Mouse (Mus musculus): ENCODE data around the gene Hist1h2ah. TPM values are rescaled to one million over a fixed set of nuclear protein-coding genes. Genes with fewer than 3 reads are reported as not detected.
"Not testable (repeated sequence)": the region's sequence is repeated elsewhere in the genome, so short reads cannot be mapped to it uniquely, and the experiment has no call there.

The Hist1h2ah gene
- polyA plus RNA-seq (2012; rRNA removed): 5.5 and 14.9 TPM in 2 replicates
- 6.5 and 22.1 TPM in 2 replicates for polyA plus RNA-seq (2014; fragmentation: Nextera tagmentation; extraction: Ambion mirVana)

DNA sequence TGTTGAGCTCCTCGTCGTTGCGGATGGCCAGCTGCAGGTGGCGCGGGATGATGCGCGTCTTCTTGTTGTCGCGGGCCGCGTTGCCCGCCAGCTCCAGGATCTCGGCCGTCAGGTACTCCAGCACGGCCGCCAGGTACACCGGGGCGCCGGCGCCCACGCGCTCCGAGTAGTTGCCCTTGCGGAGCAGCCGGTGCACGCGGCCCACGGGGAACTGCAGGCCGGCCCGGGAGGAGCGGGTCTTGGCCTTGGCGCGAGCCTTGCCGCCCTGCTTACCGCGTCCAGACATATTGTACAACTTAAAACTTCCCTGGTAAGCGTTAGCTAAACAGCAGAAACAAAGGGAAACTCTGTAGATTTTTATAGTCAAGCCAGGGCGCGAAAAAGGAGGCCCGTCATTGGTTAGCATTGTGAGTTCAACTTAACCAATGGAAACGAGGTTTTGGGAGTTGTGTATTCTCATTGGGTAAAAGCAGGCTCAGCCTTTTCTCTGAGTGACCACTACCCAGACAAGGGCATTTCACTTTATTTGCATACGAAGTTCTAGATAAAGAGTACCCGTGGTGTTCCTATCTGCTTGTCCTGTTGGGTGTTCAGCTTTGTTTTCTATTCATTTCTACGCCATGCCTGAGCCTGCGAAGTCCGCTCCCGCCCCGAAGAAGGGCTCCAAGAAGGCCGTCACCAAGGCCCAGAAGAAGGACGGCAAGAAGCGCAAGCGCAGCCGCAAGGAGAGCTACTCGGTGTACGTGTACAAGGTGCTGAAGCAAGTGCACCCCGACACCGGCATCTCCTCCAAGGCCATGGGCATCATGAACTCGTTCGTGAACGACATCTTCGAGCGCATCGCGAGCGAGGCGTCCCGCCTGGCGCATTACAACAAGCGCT is at the start of gene Hist1h2ah, which contains the start of gene Hist1h2bk:
Gene Hist1h2ah, minus strand, starts transcription at position 302 of the 882 bp plus-strand sequence.
Gene Hist1h2bk, plus strand, starts transcription at position 604 of the 882 bp plus-strand sequence.
- H3K9me3 ChIP-seq (ENCODE audit: control insufficient read depth, low read length); H3K36me3 ChIP-seq (ENCODE audit: control insufficient read depth, insufficient read depth, low read length); H3K27me3 ChIP-seq (ENCODE audit: control insufficient read depth, insufficient read depth, low read length): not testable (repeated sequence)
- Histone ChIP-seq H3K4me2 (replicated peaks; ENCODE audit: low read depth, low read length, severe bottlenecking) (peak within 1 kb of the TSS; percentile 62), H3K4me1 (ENCODE audit: control insufficient read depth, insufficient read depth, low read length) (peaks cover 16% of the 10 kb centered on the region), H3K27ac (replicated peaks; ENCODE audit: low read depth, low read length) (peak within 1 kb of the TSS; percentile 79), H3K4me3 (replicated peaks; ENCODE audit: low read length) (peak within 1 kb of the TSS; percentile 40), H3K9ac (ENCODE audit: low read depth, low read length, severe bottlenecking) (peak within 1 kb of the TSS; percentile 57)
- ATAC-seq (ENCODE audit: low FRiP score, low read depth): peak; percentile 96
- 2% methylated on average over 21 of the region's 69 CpGs for WGBS
- peak; percentile 98 for DNase-seq (ENCODE audit: low spot score)

DNA sequence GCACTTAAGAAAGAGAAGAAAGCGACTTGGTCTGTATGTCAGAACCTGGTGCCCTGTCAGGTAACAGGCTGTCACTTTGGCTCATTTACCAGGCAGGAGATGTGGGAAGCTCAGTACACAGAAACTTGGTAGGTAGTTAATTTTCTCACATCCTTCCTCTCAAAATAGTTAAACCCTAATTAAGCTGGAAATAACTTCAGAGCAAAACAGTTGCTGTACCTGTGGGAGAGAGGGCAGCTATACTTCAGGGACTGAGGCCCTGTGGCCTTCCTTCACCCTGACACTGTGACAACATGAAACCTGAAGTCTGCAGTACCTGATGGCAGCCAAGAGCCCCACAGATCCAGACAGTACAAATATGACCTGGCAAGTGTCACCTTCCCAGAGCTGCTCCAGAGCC is 48.8 kb upstream of the Hist1h2ah start, which contains the start of gene Vmn1r188:
Gene Vmn1r188, plus strand, starts transcription at position 301 of the 400 bp plus-strand sequence.
- not testable (repeated sequence) for H3K4me3 ChIP-seq (replicated peaks; ENCODE audit: low read length); H3K36me3 ChIP-seq (ENCODE audit: control insufficient read depth, insufficient read depth, low read length); H3K4me1 ChIP-seq (ENCODE audit: control insufficient read depth, insufficient read depth, low read length); H3K4me2 ChIP-seq (replicated peaks; ENCODE audit: low read depth, low read length, severe bottlenecking); H3K27ac ChIP-seq (replicated peaks; ENCODE audit: low read depth, low read length); ATAC-seq (ENCODE audit: low FRiP score, low read depth); DNase-seq (ENCODE audit: low spot score); H3K27me3 ChIP-seq (ENCODE audit: control insufficient read depth, insufficient read depth, low read length); H3K9me3 ChIP-seq (ENCODE audit: control insufficient read depth, low read length); H3K9ac ChIP-seq (ENCODE audit: low read depth, low read length, severe bottlenecking)
- WGBS: 63% methylated on average over 1 of the region's 1 CpGs

DNA sequence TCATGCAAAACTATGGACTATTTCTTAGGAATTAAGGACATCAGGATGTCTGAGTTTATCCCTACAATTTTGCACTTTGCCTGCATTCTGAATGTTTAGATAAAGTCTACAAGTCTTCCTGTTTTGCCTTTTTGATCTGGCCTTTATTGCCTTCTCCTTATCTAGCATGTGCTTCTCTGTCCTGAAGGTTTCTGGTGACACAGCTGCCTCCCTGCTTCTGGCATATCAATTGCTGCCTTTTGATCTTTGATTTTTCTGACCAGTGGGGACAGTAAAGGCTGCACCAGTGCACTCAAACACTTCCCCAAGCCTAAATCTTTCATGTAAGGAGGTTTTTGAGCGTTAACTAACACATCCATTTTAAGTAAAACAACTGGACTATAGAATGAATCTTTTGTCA is 28.1 kb upstream of the Hist1h2ah start:
- DNase-seq (ENCODE audit: low spot score) (no peak), ATAC-seq (ENCODE audit: low FRiP score, low read depth) (no peak)
- no peak overlapping the region for H3K9ac ChIP-seq (ENCODE audit: low read depth, low read length, severe bottlenecking)
- 0 out of 2 replicates have a peak, but pooled peaks cover 3% of the 10 kb centered on the region for H3K9me3 ChIP-seq (ENCODE audit: control insufficient read depth, low read length)
- WGBS: 57% methylated on average over 1 of the region's 1 CpGs
- TF ChIP-seq POLR2A (IDR thresholded peaks at IDR 0.05; ENCODE audit: borderline replicate concordance, extremely low read depth, insufficient read depth, insufficient read length): no peak
- H3K4me3 ChIP-seq (replicated peaks; ENCODE audit: low read length): no peak overlapping the region
- H3K4me2 ChIP-seq (replicated peaks; ENCODE audit: low read depth, low read length, severe bottlenecking): no peak overlapping the region
- no peaks in the 10 kb centered on the region for H3K36me3 ChIP-seq (ENCODE audit: control insufficient read depth, insufficient read depth, low read length)
- H3K4me1 ChIP-seq (ENCODE audit: control insufficient read depth, insufficient read depth, low read length): no peaks in the 10 kb centered on the region
- no peak overlapping the region for H3K27ac ChIP-seq (replicated peaks; ENCODE audit: low read depth, low read length)
- H3K27me3 ChIP-seq (ENCODE audit: control insufficient read depth, insufficient read depth, low read length): no peaks in the 10 kb centered on the region

DNA sequence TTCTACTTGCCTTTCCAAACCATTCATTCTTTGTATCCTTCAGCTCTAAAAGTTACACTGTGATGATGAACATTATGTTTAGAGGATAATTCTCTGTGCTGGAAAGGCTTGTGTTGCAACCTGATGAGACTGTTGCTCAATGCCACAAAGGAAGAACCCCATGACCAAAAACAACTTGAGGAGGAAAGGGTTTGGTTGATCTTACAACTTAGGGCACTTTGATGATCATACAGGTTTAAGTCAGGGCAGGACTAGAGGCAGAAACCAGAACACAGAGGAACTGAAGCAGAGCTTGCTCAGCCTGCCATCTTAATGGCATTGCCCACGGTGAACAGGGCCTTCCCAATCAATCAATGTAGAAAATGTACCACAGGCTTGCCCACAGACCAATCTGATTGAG is 26.1 kb upstream of the Hist1h2ah start:
- Histone ChIP-seq H3K27ac (replicated peaks; ENCODE audit: low read depth, low read length) (no peak overlapping the region), H3K36me3 (ENCODE audit: control insufficient read depth, insufficient read depth, low read length) (no peaks in the 10 kb centered on the region), H3K27me3 (ENCODE audit: control insufficient read depth, insufficient read depth, low read length) (no peaks in the 10 kb centered on the region), H3K9me3 (ENCODE audit: control insufficient read depth, low read length) (0 out of 2 replicates have a peak, but pooled peaks cover 2% of the 10 kb centered on the region), H3K4me2 (replicated peaks; ENCODE audit: low read depth, low read length, severe bottlenecking) (no peak overlapping the region), H3K4me1 (ENCODE audit: control insufficient read depth, insufficient read depth, low read length) (no peaks in the 10 kb centered on the region), H3K9ac (ENCODE audit: low read depth, low read length, severe bottlenecking) (no peak overlapping the region), H3K4me3 (replicated peaks; ENCODE audit: low read length) (no peak overlapping the region)
- 84% methylated on average over 1 of the region's 1 CpGs for WGBS
- DNase-seq (ENCODE audit: low spot score) (no peak), ATAC-seq (ENCODE audit: low FRiP score, low read depth) (no peak)
- no peak for TF ChIP-seq POLR2A (IDR thresholded peaks at IDR 0.05; ENCODE audit: borderline replicate concordance, extremely low read depth, insufficient read depth, insufficient read length)

DNA sequence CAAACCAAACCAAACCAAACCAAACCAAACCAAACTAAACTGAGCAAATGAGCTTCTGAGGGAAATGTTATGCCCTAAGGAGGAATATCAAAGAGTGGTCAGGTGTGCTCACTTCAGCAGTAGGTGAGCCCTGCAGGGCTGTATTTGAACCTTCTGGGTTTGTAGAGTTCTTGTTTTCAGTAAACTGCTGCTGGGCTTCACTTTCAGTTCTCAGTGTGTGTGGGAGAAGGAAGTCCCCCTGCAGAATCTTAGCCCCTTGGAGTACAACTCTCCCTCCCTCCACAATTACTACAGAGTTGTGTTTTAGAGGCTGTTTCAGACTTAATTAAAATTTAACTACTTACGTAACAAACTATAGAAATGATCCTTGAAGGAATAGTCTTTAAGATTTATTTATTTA is 18.4 kb upstream of the Hist1h2ah start:
- H3K36me3 ChIP-seq (ENCODE audit: control insufficient read depth, insufficient read depth, low read length): no peaks in the 10 kb centered on the region
- H3K4me3 ChIP-seq (replicated peaks; ENCODE audit: low read length): no peak overlapping the region
- H3K27me3 ChIP-seq (ENCODE audit: control insufficient read depth, insufficient read depth, low read length): no peaks in the 10 kb centered on the region
- H3K27ac ChIP-seq (replicated peaks; ENCODE audit: low read depth, low read length): no peak overlapping the region
- TF ChIP-seq POLR2A (IDR thresholded peaks at IDR 0.05; ENCODE audit: borderline replicate concordance, extremely low read depth, insufficient read depth, insufficient read length): no peak
- ATAC-seq (ENCODE audit: low FRiP score, low read depth) (no peak), DNase-seq (ENCODE audit: low spot score) (no peak)
- H3K9me3 ChIP-seq (ENCODE audit: control insufficient read depth, low read length): no peaks in the 10 kb centered on the region
- H3K4me2 ChIP-seq (replicated peaks; ENCODE audit: low read depth, low read length, severe bottlenecking): no peak overlapping the region
- 100% methylated on average over 1 of the region's 1 CpGs for WGBS
- H3K9ac ChIP-seq (ENCODE audit: low read depth, low read length, severe bottlenecking): no peak overlapping the region
- 0 out of 2 replicates have a peak, but pooled peaks cover 3% of the 10 kb centered on the region for H3K4me1 ChIP-seq (ENCODE audit: control insufficient read depth, insufficient read depth, low read length)

Data from limb, embryonic 14.5 days (tissue).